Mouse (Mus musculus): ENCODE results near the gene Nhlh2. TPM values are rescaled to one million over a fixed set of nuclear protein-coding genes. Genes with fewer than 3 reads are reported as not detected.

Gene Nhlh2
- polyA plus RNA-seq, 1 experiment from 2014 or later: not detected

GRCm38 (mm10) chr3:101997851-101998250 is 12.0 kb upstream of the Nhlh2 start:
- no peaks in the 10 kb centered on the region for H3K27me3 ChIP-seq (replicated peaks)
- H3K4me1 ChIP-seq: no peaks in the 10 kb centered on the region
- no peak overlapping the region for H3K27ac ChIP-seq (replicated peaks)
- H3K4me3 ChIP-seq: no peak overlapping the region
- H3K36me3 ChIP-seq: no peaks in the 10 kb centered on the region
- no peak for ATAC-seq (ENCODE audit: extremely low read depth, insufficient number of reproducible peaks, low FRiP score, low TSS enrichment)
- no peak overlapping the region for H3K4me2 ChIP-seq
- WGBS: 80% methylated on average over 3 of the region's 3 CpGs
- no peaks in the 10 kb centered on the region for H3K9me3 ChIP-seq
- no peak overlapping the region for H3K9ac ChIP-seq

- no peaks in the 10 kb centered on the region for H3K36me3 ChIP-seq
- ATAC-seq (ENCODE audit: extremely low read depth, insufficient number of reproducible peaks, low FRiP score, low TSS enrichment): no peak
- no peak overlapping the region for H3K9ac ChIP-seq
- H3K4me2 ChIP-seq: peak overlapping the region; percentile 73
- peaks cover 81% of the 10 kb centered on the region for H3K27me3 ChIP-seq (replicated peaks)
- no peaks in the 10 kb centered on the region for H3K9me3 ChIP-seq
- H3K4me3 ChIP-seq: peak overlapping the region; percentile 50
- 4% methylated on average over 24 of the region's 24 CpGs for WGBS
- H3K27ac ChIP-seq (replicated peaks): no peak overlapping the region
- peaks cover 23% of the 10 kb centered on the region for H3K4me1 ChIP-seq
Observed at GRCm38 (mm10) chr3:102010681-102011317, 923 bp downstream of the Nhlh2 start.

GRCm38 (mm10) chr3:102011318-102012075 is 1.6 kb downstream of the Nhlh2 start:
- peaks cover 88% of the 10 kb centered on the region for H3K27me3 ChIP-seq (replicated peaks)
- H3K9me3 ChIP-seq: no peaks in the 10 kb centered on the region
- peak overlapping the region; percentile 64 for H3K9ac ChIP-seq
- peak overlapping the region; percentile 50 for H3K4me3 ChIP-seq
- H3K4me1 ChIP-seq: peaks cover 23% of the 10 kb centered on the region
- 1% methylated on average over 48 of the region's 48 CpGs for WGBS
- H3K27ac ChIP-seq (replicated peaks): no peak overlapping the region
- no peak for ATAC-seq (ENCODE audit: extremely low read depth, insufficient number of reproducible peaks, low FRiP score, low TSS enrichment)
- no peaks in the 10 kb centered on the region for H3K36me3 ChIP-seq
- H3K4me2 ChIP-seq: peak overlapping the region; percentile 73

- Histone ChIP-seq H3K4me1 (peaks cover 23% of the 10 kb centered on the region), H3K27me3 (replicated peaks) (peaks cover 94% of the 10 kb centered on the region), H3K36me3 (no peaks in the 10 kb centered on the region), H3K9ac (peak overlapping the region; percentile 64), H3K27ac (replicated peaks) (no peak overlapping the region), H3K4me2 (peak overlapping the region; percentile 73), H3K9me3 (no peaks in the 10 kb centered on the region), H3K4me3 (peak overlapping the region; percentile 50)
- WGBS: 5% methylated on average over 23 of the region's 23 CpGs
- ATAC-seq (ENCODE audit: extremely low read depth, insufficient number of reproducible peaks, low FRiP score, low TSS enrichment): no peak
Observed at GRCm38 (mm10) chr3:102012076-102012610, 2.3 kb downstream of the Nhlh2 start.

GRCm38 (mm10) chr3:102012611-102013211 is 2.8 kb downstream of the Nhlh2 start:
- Histone ChIP-seq H3K27ac (replicated peaks) (no peak overlapping the region), H3K9ac (peak overlapping the region; percentile 60), H3K36me3 (no peaks in the 10 kb centered on the region), H3K9me3 (no peaks in the 10 kb centered on the region), H3K27me3 (replicated peaks) (peaks cover 94% of the 10 kb centered on the region), H3K4me3 (peak overlapping the region; percentile 50), H3K4me1 (peaks cover 23% of the 10 kb centered on the region), H3K4me2 (peak overlapping the region; percentile 73)
- WGBS: under 1% methylated on average over 53 of the region's 53 CpGs
- no peak for ATAC-seq (ENCODE audit: extremely low read depth, insufficient number of reproducible peaks, low FRiP score, low TSS enrichment)

- Histone ChIP-seq H3K36me3 (no peaks in the 10 kb centered on the region), H3K4me2 (no peak overlapping the region), H3K4me1 (peaks cover 27% of the 10 kb centered on the region), H3K9me3 (no peaks in the 10 kb centered on the region), H3K4me3 (no peak overlapping the region), H3K27me3 (replicated peaks) (peaks cover 47% of the 10 kb centered on the region), H3K9ac (no peak overlapping the region), H3K27ac (replicated peaks) (no peak overlapping the region)
- no peak for ATAC-seq (ENCODE audit: extremely low read depth, insufficient number of reproducible peaks, low FRiP score, low TSS enrichment)
- WGBS: 64% methylated on average over 1 of the region's 1 CpGs
Observed at GRCm38 (mm10) chr3:102020604-102021003, 10.7 kb downstream of the Nhlh2 start.

GRCm38 (mm10) chr3:102022721-102023120 is 12.8 kb downstream of the Nhlh2 start:
- Histone ChIP-seq H3K36me3 (no peaks in the 10 kb centered on the region), H3K4me3 (no peak overlapping the region), H3K27me3 (replicated peaks) (peaks cover 26% of the 10 kb centered on the region), H3K4me1 (peaks cover 27% of the 10 kb centered on the region), H3K9ac (no peak overlapping the region), H3K9me3 (no peaks in the 10 kb centered on the region), H3K27ac (replicated peaks) (no peak overlapping the region), H3K4me2 (peak overlapping the region; percentile 76)
- WGBS: 6% methylated on average over 2 of the region's 2 CpGs
- ATAC-seq (ENCODE audit: extremely low read depth, insufficient number of reproducible peaks, low FRiP score, low TSS enrichment): no peak

- Histone ChIP-seq H3K36me3 (no peaks in the 10 kb centered on the region), H3K27ac (replicated peaks) (no peak overlapping the region), H3K27me3 (replicated peaks) (peaks cover 22% of the 10 kb centered on the region), H3K4me3 (peak overlapping the region; percentile 52), H3K4me1 (peaks cover 27% of the 10 kb centered on the region), H3K9me3 (no peaks in the 10 kb centered on the region), H3K9ac (peak overlapping the region; percentile 76), H3K4me2 (peak overlapping the region; percentile 76)
- under 1% methylated on average over 28 of the region's 31 CpGs for WGBS
- no peak for ATAC-seq (ENCODE audit: extremely low read depth, insufficient number of reproducible peaks, low FRiP score, low TSS enrichment)
Observed at GRCm38 (mm10) chr3:102023337-102023736, 13.5 kb downstream of the Nhlh2 start.

- H3K27me3 ChIP-seq (replicated peaks): peaks cover 18% of the 10 kb centered on the region
- H3K4me1 ChIP-seq: peaks cover 27% of the 10 kb centered on the region
- WGBS: 17% methylated on average over 5 of the region's 5 CpGs
- H3K9ac ChIP-seq: peak overlapping the region; percentile 76
- H3K4me2 ChIP-seq: peak overlapping the region; percentile 76
- H3K36me3 ChIP-seq: no peaks in the 10 kb centered on the region
- no peak overlapping the region for H3K27ac ChIP-seq (replicated peaks)
- no peak for ATAC-seq (ENCODE audit: extremely low read depth, insufficient number of reproducible peaks, low FRiP score, low TSS enrichment)
- H3K4me3 ChIP-seq: peak overlapping the region; percentile 52
- no peaks in the 10 kb centered on the region for H3K9me3 ChIP-seq
Observed at GRCm38 (mm10) chr3:102023829-102024228, 14.0 kb downstream of the Nhlh2 start.

GRCm38 (mm10) chr3:102024981-102025451 is 15.1 kb downstream of the Nhlh2 start:
- Histone ChIP-seq H3K36me3 (no peaks in the 10 kb centered on the region), H3K4me2 (no peak overlapping the region), H3K9ac (no peak overlapping the region), H3K9me3 (no peaks in the 10 kb centered on the region), H3K27ac (replicated peaks) (no peak overlapping the region), H3K4me3 (no peak overlapping the region), H3K27me3 (replicated peaks) (peaks cover 17% of the 10 kb centered on the region), H3K4me1 (peaks cover 27% of the 10 kb centered on the region)
- no peak for ATAC-seq (ENCODE audit: extremely low read depth, insufficient number of reproducible peaks, low FRiP score, low TSS enrichment)
- 54% methylated on average over 9 of the region's 9 CpGs for WGBS

GRCm38 (mm10) chr3:102025659-102026058 is 15.8 kb downstream of the Nhlh2 start:
- WGBS: 72% methylated on average over 5 of the region's 5 CpGs
- Histone ChIP-seq H3K4me2 (no peak overlapping the region), H3K9ac (no peak overlapping the region), H3K27ac (replicated peaks) (no peak overlapping the region), H3K27me3 (replicated peaks) (peaks cover 17% of the 10 kb centered on the region), H3K4me1 (peaks cover 27% of the 10 kb centered on the region), H3K4me3 (no peak overlapping the region), H3K9me3 (no peaks in the 10 kb centered on the region), H3K36me3 (no peaks in the 10 kb centered on the region)
- ATAC-seq (ENCODE audit: extremely low read depth, insufficient number of reproducible peaks, low FRiP score, low TSS enrichment): no peak

Measured in heart, embryonic 13.5 days (tissue).